Mouse (Mus musculus): ENCODE results near the gene Lamtor1. TPM values are rescaled to one million over a fixed set of nuclear protein-coding genes. Genes with fewer than 3 reads are reported as not detected.
"Not testable (repeated sequence)": the region's sequence is repeated elsewhere in the genome, so short reads cannot be mapped to it uniquely, and the experiment has no call there.

The Lamtor1 gene
- polyA plus RNA-seq, 1 experiment from 2014 or later: 153 TPM

DNA sequence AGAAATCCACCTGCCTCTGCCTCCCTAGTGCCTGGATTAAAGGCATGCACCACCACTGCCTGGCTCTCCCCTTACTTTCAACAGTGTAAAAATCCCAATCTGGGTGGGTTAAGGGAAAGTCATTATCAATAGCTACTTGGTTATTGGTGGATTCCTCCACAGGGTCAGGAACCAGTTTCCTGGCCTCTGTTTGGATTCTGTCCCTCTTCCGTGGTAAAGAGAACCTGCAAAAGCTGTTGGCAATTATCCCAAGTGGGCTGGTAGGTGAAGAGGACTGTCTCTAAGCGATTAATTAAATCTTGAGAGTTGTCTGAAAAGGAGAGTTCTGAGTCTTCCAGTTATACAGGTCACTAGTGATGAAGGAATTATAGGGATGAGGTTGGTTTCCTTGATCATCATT, 32.6 kb downstream of the Lamtor1 start:
- H3K9ac ChIP-seq (replicated peaks; ENCODE audit: low read depth): no peak overlapping the region
- no peak overlapping the region for H3K4me3 ChIP-seq (ENCODE audit: low read depth, low read length)
- ATAC-seq (no peak), DNase-seq (ENCODE audit: low spot score) (no peak)
- TF ChIP-seq EP300 (IDR thresholded peaks at IDR 0.05): no peak
- TF ChIP-seq CTCF (IDR thresholded peaks at IDR 0.05): no peak
- no peaks in the 10 kb centered on the region for H3K9me3 ChIP-seq (ENCODE audit: low read length)
- H3K4me2 ChIP-seq (replicated peaks; ENCODE audit: low read depth, low read length): no peak overlapping the region
- WGBS: 61% methylated on average over 2 of the region's 2 CpGs
- H3K27me3 ChIP-seq (replicated peaks; ENCODE audit: insufficient read depth, low read length): no peaks in the 10 kb centered on the region
- H3K27ac ChIP-seq (ENCODE audit: low read length): no peak overlapping the region
- H3K4me1 ChIP-seq (ENCODE audit: insufficient read depth, low read depth, low read length): no peaks in the 10 kb centered on the region; the same call in 1 of the 2 replicates
- H3K36me3 ChIP-seq (ENCODE audit: insufficient read depth, low read length): no peaks in the 10 kb centered on the region

DNA sequence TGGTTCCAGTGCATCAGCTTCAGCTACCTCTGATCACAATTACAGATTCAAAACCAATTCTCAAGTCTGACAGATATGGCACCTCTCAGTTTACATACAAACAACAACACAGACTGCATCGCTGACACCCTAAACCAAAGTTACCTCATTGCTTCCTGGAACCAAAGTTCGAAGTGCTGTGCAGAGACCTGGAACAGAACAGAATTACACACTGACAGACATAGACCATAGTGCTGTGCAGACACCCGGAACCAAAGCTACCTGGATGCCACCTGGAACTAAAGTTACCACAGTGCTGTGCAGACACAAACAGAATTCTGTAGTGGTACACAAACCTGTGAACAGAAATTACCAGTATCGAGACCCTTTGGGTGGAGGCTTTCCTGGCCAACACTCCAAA, 34.1 kb downstream of the Lamtor1 start:
- Histone ChIP-seq H3K4me3 (ENCODE audit: low read depth, low read length) (no peak overlapping the region), H3K36me3 (ENCODE audit: insufficient read depth, low read length) (no peaks in the 10 kb centered on the region), H3K27me3 (replicated peaks; ENCODE audit: insufficient read depth, low read length) (no peaks in the 10 kb centered on the region), H3K4me2 (replicated peaks; ENCODE audit: low read depth, low read length) (no peak overlapping the region), H3K9ac (replicated peaks; ENCODE audit: low read depth) (no peak overlapping the region), H3K4me1 (ENCODE audit: insufficient read depth, low read depth, low read length) (no peaks in the 10 kb centered on the region; the same call in 1 of the 2 replicates), H3K27ac (ENCODE audit: low read length) (no peak overlapping the region), H3K9me3 (ENCODE audit: low read length) (no peaks in the 10 kb centered on the region)
- TF ChIP-seq CTCF (IDR thresholded peaks at IDR 0.05) (no peak), EP300 (IDR thresholded peaks at IDR 0.05) (no peak)
- ATAC-seq: no peak
- 96% methylated on average over 4 of the region's 4 CpGs for WGBS
- no peak for DNase-seq (ENCODE audit: low spot score)

DNA sequence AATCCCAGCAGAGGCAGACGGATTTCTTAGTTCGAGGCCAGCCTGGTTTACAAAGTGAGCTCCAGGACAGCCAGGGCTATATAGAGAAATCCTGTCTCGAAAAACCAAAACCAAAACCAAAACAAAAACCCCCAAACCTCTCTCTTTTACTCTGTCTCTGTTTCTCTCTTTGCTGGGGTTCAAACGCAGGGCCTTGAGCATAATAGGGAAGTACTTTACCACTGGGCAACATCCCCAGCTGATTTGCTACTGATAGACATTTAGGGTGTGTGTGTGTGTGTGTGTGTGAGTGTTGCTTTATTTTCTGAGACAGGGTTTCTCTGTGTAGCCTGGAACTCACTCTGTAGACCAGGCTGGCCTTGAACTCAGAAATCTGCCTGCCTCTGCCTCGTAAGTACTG, 43.3 kb downstream of the Lamtor1 start:
- not testable (repeated sequence) for ATAC-seq; H3K27ac ChIP-seq (ENCODE audit: low read length); H3K36me3 ChIP-seq (ENCODE audit: insufficient read depth, low read length); H3K4me1 ChIP-seq (ENCODE audit: insufficient read depth, low read depth, low read length); H3K27me3 ChIP-seq (replicated peaks; ENCODE audit: insufficient read depth, low read length); H3K4me2 ChIP-seq (replicated peaks; ENCODE audit: low read depth, low read length); DNase-seq (ENCODE audit: low spot score); H3K4me3 ChIP-seq (ENCODE audit: low read depth, low read length); H3K9ac ChIP-seq (replicated peaks; ENCODE audit: low read depth); H3K9me3 ChIP-seq (ENCODE audit: low read length)
- 96% methylated on average over 5 of the region's 5 CpGs for WGBS

DNA sequence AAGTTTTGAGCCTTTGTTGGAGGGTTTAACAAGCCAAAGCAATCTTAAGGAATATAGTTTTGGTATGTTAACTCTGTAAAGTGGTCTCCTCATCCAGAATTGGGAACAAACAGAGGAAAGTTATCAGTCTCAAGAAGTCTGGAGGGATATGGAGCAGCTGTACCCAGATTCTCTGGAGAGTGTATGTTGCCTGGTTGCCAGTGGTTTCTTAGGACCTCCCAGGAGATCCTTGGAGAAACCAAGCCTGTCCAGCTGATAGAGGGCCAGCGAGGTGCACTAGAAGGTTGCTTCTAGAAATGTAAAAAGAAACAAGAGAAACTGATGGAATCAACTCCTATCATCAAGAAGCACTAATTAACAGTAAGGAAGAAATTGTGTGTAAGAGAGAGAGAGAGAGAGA, 45.9 kb downstream of the Lamtor1 start:
- TF ChIP-seq EP300 (IDR thresholded peaks at IDR 0.05) (no peak), CTCF (IDR thresholded peaks at IDR 0.05) (no peak)
- Histone ChIP-seq H3K4me3 (ENCODE audit: low read depth, low read length) (no peak overlapping the region), H3K4me2 (replicated peaks; ENCODE audit: low read depth, low read length) (no peak overlapping the region), H3K36me3 (ENCODE audit: insufficient read depth, low read length) (no peaks in the 10 kb centered on the region), H3K9me3 (ENCODE audit: low read length) (no peaks in the 10 kb centered on the region), H3K9ac (replicated peaks; ENCODE audit: low read depth) (no peak overlapping the region), H3K27ac (ENCODE audit: low read length) (no peak overlapping the region), H3K27me3 (replicated peaks; ENCODE audit: insufficient read depth, low read length) (no peaks in the 10 kb centered on the region), H3K4me1 (ENCODE audit: insufficient read depth, low read depth, low read length) (no peaks in the 10 kb centered on the region)
- 29% methylated on average over 1 of the region's 1 CpGs for WGBS
- no peak for ATAC-seq
- peak; percentile 35 for DNase-seq (ENCODE audit: low spot score)

DNA sequence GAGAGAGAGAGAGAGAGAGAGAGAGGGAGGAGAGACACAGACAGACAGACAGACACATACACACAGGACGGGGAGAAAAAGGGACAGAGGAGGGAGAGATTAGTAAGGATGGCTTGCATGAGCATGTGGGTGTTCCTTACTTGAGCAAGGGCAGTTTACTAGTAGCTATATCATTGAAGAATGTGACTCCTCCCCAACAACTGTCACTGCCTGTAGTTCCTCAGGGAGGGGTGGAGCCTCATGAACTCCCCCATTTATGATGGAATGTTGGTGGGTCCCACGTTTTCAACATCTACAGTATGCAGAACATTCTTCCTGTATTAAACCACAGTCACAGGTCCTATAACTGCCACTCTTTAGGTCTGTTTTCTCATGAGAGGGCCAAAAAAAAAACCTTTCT, 46.4 kb downstream of the Lamtor1 start:
- WGBS: 52% methylated on average over 2 of the region's 2 CpGs
- H3K27ac ChIP-seq (ENCODE audit: low read length): no peak overlapping the region
- peak; percentile 37 for DNase-seq (ENCODE audit: low spot score)

DNA sequence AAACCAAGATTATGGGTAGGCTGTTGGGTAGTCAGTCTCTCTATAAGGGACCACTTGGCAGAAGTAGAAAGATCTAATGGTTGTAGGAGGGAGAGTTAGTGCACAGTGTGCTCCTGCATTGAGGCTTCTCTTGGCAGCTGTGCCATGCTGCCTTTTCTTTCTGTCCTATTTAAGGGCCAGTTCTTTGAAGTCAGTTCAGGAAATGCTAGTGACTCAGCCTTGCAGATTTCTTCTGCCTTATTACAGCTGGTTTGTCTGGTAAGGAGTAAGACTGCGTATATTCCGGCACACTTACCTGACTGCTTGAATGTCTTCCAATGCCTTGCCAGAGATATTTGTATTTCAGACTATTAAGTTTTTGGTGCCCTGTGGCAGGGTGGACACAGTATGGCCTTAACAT, 48.5 kb downstream of the Lamtor1 start:
- Histone ChIP-seq H3K27ac (ENCODE audit: low read length) (no peak overlapping the region), H3K4me1 (ENCODE audit: insufficient read depth, low read depth, low read length) (no peaks in the 10 kb centered on the region), H3K9me3 (ENCODE audit: low read length) (no peaks in the 10 kb centered on the region), H3K27me3 (replicated peaks; ENCODE audit: insufficient read depth, low read length) (no peaks in the 10 kb centered on the region), H3K4me2 (replicated peaks; ENCODE audit: low read depth, low read length) (no peak overlapping the region), H3K36me3 (ENCODE audit: insufficient read depth, low read length) (no peaks in the 10 kb centered on the region), H3K4me3 (ENCODE audit: low read depth, low read length) (no peak overlapping the region), H3K9ac (replicated peaks; ENCODE audit: low read depth) (no peak overlapping the region)
- 91% methylated on average over 2 of the region's 2 CpGs for WGBS
- TF ChIP-seq CTCF (IDR thresholded peaks at IDR 0.05) (no peak), EP300 (IDR thresholded peaks at IDR 0.05) (no peak)
- DNase-seq (ENCODE audit: low spot score) (no peak), ATAC-seq (no peak)

More for the DNA sequence above, 46.4 kb downstream of the Lamtor1 start:
- Histone ChIP-seq H3K27me3 (replicated peaks; ENCODE audit: insufficient read depth, low read length) (no peaks in the 10 kb centered on the region), H3K4me2 (replicated peaks; ENCODE audit: low read depth, low read length) (no peak overlapping the region), H3K4me1 (ENCODE audit: insufficient read depth, low read depth, low read length) (no peaks in the 10 kb centered on the region), H3K36me3 (ENCODE audit: insufficient read depth, low read length) (no peaks in the 10 kb centered on the region), H3K4me3 (ENCODE audit: low read depth, low read length) (no peak overlapping the region), H3K9me3 (ENCODE audit: low read length) (no peaks in the 10 kb centered on the region), H3K9ac (replicated peaks; ENCODE audit: low read depth) (no peak overlapping the region)
- TF ChIP-seq CTCF (IDR thresholded peaks at IDR 0.05): no peak
- no peak for TF ChIP-seq EP300 (IDR thresholded peaks at IDR 0.05)
- ATAC-seq: 0 out of 2 replicates have a peak, but pooled peaks have one; percentile 21

DNA sequence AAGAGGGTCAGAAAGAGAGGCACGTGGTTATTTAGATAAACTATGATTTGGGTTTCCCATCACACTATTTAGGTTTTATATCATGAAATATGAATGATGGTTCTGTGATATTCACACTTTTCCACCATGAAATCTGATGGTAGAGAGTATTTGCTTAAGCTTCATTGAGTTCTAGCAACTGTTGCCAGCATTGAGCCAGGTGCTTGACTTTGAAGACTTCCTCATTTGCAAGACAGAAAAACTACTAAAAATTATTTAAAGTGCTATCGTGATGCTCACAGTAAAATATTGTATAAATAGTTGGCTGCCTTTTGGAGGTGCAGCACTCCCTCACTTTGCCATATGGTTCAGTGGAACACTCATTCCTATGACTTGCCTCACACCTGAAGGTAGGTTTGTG, 49.6 kb downstream of the Lamtor1 start:
- Histone ChIP-seq H3K27me3 (replicated peaks; ENCODE audit: insufficient read depth, low read length) (no peaks in the 10 kb centered on the region), H3K4me3 (ENCODE audit: low read depth, low read length) (no peak overlapping the region), H3K9ac (replicated peaks; ENCODE audit: low read depth) (no peak overlapping the region), H3K9me3 (ENCODE audit: low read length) (no peaks in the 10 kb centered on the region), H3K4me2 (replicated peaks; ENCODE audit: low read depth, low read length) (no peak overlapping the region), H3K36me3 (ENCODE audit: insufficient read depth, low read length) (no peaks in the 10 kb centered on the region), H3K27ac (ENCODE audit: low read length) (no peak overlapping the region), H3K4me1 (ENCODE audit: insufficient read depth, low read depth, low read length) (no peaks in the 10 kb centered on the region)
- TF ChIP-seq EP300 (IDR thresholded peaks at IDR 0.05) (no peak), CTCF (IDR thresholded peaks at IDR 0.05) (no peak)
- DNase-seq (ENCODE audit: low spot score) (no peak), ATAC-seq (no peak)
- 58% methylated on average over 2 of the region's 2 CpGs for WGBS
